Mouse (Mus musculus): ENCODE measurements around the gene Leprot.
A peak's percentile ranks its signal among the peaks of the same experiment; 100 is the strongest.

The Leprot gene

GRCm38 (mm10) chr4:101647196-101647905 lies at the start of gene Leprot:
Gene Leprot (plus strand): TSS chr4:101647718.
- peak; percentile 99 for DNase-seq (ENCODE audit: low read depth, low spot score)

GRCm38 (mm10) chr4:101601758-101602157 lies 45.8 kb upstream of the Leprot start:
- DNase-seq (ENCODE audit: low read depth, low spot score), result no peak

- no peak for DNase-seq (ENCODE audit: low read depth, low spot score)
These were observed 43.9 kb upstream of the Leprot start for GRCm38 (mm10) chr4:101603635-101604034.

GRCm38 (mm10) chr4:101616520-101616919 lies 31.0 kb upstream of the Leprot start:
- no peak for DNase-seq (ENCODE audit: low read depth, low spot score)

- DNase-seq (ENCODE audit: low read depth, low spot score), result no peak
These were observed 29.8 kb upstream of the Leprot start for GRCm38 (mm10) chr4:101617742-101618141.

GRCm38 (mm10) chr4:101620206-101620605 lies 27.3 kb upstream of the Leprot start:
- DNase-seq (ENCODE audit: low read depth, low spot score), result no peak

- no peak for DNase-seq (ENCODE audit: low read depth, low spot score)
These were observed 26.3 kb upstream of the Leprot start for GRCm38 (mm10) chr4:101621241-101621640.

GRCm38 (mm10) chr4:101625278-101625677 lies 22.2 kb upstream of the Leprot start:
- no peak for DNase-seq (ENCODE audit: low read depth, low spot score)

- DNase-seq (ENCODE audit: low read depth, low spot score), result no peak
These were observed 11.9 kb upstream of the Leprot start for GRCm38 (mm10) chr4:101635596-101635995.

GRCm38 (mm10) chr4:101637472-101637871 lies 10.0 kb upstream of the Leprot start:
- no peak for DNase-seq (ENCODE audit: low read depth, low spot score)

GRCm38 (mm10) chr4:101640631-101641030 lies 6.9 kb upstream of the Leprot start:
- DNase-seq (ENCODE audit: low read depth, low spot score), result no peak

- DNase-seq (ENCODE audit: low read depth, low spot score), result no peak
These were observed 4.8 kb upstream of the Leprot start for GRCm38 (mm10) chr4:101642708-101643107.

- DNase-seq (ENCODE audit: low read depth, low spot score), result no peak
These were observed 4.3 kb upstream of the Leprot start for GRCm38 (mm10) chr4:101643216-101643615.

- no peak for DNase-seq (ENCODE audit: low read depth, low spot score)
These were observed 692 bp upstream of the Leprot start for GRCm38 (mm10) chr4:101646857-101647195.

GRCm38 (mm10) chr4:101647976-101648642 lies 591 bp downstream of the Leprot start:
- no peak for DNase-seq (ENCODE audit: low read depth, low spot score)

- no peak for DNase-seq (ENCODE audit: low read depth, low spot score)
These were observed 1.2 kb downstream of the Leprot start for GRCm38 (mm10) chr4:101648745-101649144.

- no peak for DNase-seq (ENCODE audit: low read depth, low spot score)
These were observed 3.4 kb downstream of the Leprot start for GRCm38 (mm10) chr4:101650961-101651360.

GRCm38 (mm10) chr4:101654256-101654655 lies 6.7 kb downstream of the Leprot start:
- no peak for DNase-seq (ENCODE audit: low read depth, low spot score)

GRCm38 (mm10) chr4:101654788-101655414 lies 7.4 kb downstream of the Leprot start:
- DNase-seq (ENCODE audit: low read depth, low spot score), result no peak

- DNase-seq (ENCODE audit: low read depth, low spot score), result no peak
These were observed 7.9 kb downstream of the Leprot start for GRCm38 (mm10) chr4:101655415-101655790.

GRCm38 (mm10) chr4:101656056-101656455 lies 8.5 kb downstream of the Leprot start:
- no peak for DNase-seq (ENCODE audit: low read depth, low spot score)

GRCm38 (mm10) chr4:101656956-101657570 lies 9.5 kb downstream of the Leprot start:
- no peak for DNase-seq (ENCODE audit: low read depth, low spot score)

All from telencephalon, adult 2 months (tissue).